Mouse (Mus musculus) cerebellum, adult 11-12 months (tissue): ENCODE data around the gene Kcnb1.

ENCODE experiments used
- DNase-seq: peaks from one replicate; pipeline ENCODE4 v3.0.0; 2022

The Kcnb1 gene

GRCm38 (mm10) chr2:167162516-167163021 is 27.4 kb downstream of the Kcnb1 start:
- DNase-seq = peak; percentile 10

DNA sequence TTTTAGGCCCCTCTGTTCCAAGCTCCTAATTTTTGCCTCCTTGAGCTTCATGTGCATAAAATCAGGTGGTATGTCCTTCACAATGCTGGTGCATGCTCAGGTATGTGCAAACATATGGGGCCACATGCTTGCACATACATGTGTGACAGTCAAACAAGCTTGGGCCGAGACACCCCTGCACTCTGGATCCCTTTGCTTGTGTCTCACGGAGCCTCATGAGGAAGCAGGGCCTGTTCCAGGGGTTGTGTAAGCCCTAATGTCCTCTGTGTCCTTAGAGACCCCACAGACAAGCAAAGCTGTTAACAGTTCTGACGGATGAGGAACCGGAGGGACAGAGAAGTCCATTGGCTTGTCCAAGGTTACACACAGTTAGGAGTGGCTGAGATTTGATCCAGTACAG is 30.2 kb downstream of the Kcnb1 start:
- DNase-seq = no peak

GRCm38 (mm10) chr2:167158780-167159179 is 31.2 kb downstream of the Kcnb1 start:
- no peak for DNase-seq

GRCm38 (mm10) chr2:167156118-167156715 is 33.7 kb downstream of the Kcnb1 start:
- DNase-seq = no peak

- DNase-seq = no peak
These were observed 34.4 kb downstream of the Kcnb1 start for GRCm38 (mm10) chr2:167155541-167155973.

GRCm38 (mm10) chr2:167150880-167151279 is 39.1 kb downstream of the Kcnb1 start:
- DNase-seq = no peak

DNA sequence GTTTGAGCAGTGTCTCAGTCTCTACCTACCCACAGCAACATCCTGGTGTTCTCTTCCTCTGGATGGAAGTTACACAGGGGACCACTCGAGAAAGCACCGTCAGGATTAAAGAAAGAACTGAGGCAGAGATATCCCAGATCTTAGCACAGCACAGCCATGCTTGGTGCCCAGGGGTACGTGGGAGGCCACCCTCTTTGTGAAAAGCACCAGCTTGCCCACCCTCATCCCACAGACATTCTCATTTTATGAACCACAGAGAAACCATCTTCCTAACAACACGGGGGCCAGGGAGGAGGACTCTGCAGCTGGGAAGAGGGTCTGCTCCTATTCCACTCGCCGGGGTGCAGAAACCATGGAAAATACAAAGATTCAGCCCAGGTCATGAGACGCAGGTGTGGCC is 39.8 kb downstream of the Kcnb1 start:
- DNase-seq = no peak

GRCm38 (mm10) chr2:167149035-167149434 is 40.9 kb downstream of the Kcnb1 start:
- no peak for DNase-seq

DNA sequence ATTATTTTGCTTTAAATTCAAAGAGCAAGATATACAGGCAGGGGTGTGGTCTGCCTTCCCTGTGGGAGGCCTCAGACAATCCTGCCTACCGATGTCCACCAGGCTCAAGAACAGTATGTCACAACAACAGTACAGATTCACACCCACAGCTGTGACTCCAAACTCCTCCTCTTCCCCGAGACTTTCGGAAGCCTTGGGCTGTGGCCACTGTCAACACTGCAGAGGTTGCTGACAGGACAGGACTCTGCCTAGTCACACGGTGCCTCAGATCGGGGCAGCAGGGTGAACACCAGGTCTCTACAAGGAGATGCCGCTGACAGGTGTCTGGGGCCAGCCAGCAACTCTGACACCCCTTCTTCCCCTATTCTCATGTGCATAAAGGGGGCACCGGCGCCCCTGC is 42.2 kb downstream of the Kcnb1 start:
- no peak for DNase-seq

- DNase-seq = no peak
These were observed 44.1 kb downstream of the Kcnb1 start for GRCm38 (mm10) chr2:167145904-167146303.

DNA sequence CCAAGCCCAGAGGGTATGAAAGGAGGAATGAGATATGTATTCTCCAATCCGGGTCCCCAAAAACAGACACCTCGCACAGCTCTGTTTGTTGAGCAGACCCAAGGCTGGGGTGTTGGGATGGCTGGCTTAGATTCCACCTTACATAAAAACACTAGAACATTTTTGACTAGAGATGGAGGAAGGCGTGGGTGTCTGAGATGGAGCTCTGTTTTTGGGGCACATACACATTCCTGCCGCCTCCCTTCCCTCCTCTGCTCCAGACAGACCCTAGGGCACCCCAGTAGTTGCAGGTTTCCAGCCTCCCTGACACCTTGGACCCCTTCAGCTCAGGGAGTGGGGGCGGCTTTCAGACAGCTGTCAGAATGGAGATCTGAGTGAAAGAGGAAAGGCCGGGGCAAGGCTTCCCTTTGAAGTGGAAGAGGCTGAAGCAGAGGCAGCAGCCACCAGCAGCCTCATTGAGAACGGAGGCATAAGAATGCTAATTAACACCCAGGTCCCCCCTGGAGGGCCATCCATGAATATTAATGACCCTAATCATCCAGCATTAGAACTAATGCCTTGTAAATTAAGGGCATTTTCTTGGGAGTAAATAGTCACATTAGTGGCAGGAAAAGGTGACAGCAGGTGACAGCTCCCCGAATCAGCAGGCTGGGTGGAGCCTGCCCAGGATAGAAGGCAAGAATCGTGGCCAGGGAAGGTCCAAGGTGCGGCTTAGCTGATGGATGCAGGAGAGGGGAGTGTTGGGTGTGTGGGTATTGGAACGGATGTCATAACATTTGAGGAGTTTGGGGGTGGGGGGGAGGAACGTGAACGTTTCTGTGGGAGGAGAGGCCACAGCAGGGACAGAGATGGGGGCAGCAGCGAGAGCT is 45.3 kb downstream of the Kcnb1 start:
- no peak for DNase-seq

GRCm38 (mm10) chr2:167143914-167144313 is 46.0 kb downstream of the Kcnb1 start:
- no peak for DNase-seq

DNA sequence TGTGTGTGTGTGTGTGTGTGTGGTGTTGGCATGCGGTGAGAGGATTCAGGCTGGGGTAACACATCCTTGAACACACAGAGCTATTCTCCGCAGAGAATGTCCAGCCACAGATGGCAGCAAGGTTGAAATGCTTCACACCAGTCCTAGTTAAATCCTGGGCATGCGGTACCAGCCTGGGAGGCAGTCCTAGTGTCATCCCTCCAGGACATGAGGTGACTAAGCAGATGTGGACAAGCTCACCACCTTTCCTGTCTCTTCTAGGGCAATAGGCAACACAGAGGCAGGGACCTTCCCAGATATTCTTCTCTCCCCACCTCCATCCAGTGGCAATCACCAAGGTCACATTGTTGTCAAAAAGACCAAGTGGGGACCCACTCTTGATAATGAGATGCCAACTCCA is 47.7 kb downstream of the Kcnb1 start:
- DNase-seq = no peak

GRCm38 (mm10) chr2:167141810-167142209 is 48.1 kb downstream of the Kcnb1 start:
- DNase-seq = no peak

GRCm38 (mm10) chr2:167139801-167140269 is 50.1 kb downstream of the Kcnb1 start:
- no peak for DNase-seq

DNA sequence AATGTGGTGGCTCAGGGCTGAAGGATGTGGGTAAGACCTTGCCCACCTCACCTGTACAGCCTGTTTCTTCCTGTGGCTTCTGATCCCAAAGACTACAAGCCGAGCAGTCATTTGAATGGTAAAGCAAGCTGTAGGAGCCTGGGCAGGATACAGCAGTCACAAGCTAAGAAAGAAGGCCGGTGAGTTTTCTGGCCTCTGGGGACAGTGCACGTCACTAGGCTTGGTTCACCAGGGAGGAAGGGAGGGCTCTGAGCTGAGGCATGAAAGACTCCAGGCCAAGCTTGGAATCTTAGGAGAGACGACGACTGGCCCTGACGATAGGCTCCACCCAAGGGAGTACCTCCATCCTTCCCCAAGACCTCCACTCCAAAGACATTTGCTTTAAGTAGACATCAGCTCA is 51.3 kb downstream of the Kcnb1 start:
- DNase-seq = no peak

DNA sequence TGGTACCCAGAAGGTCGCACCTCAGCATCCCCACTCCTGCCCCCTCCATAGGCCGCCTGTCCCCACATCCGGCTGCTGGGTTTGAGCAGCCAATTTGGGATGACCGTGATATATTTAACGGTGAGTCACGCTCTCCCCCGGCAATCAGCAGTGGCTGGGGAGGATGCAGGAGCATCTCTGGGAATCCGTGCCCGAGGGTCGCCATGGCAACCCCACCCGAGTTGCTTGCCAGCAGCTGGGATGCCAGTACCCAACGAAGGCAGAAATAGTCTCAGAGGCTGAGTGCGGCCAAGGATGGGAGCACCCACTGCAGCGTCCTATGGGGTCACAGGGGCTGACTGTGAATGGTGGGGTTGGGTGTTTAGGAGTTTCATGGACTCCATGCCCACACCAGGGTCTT is 53.0 kb downstream of the Kcnb1 start:
- DNase-seq = no peak

- DNase-seq = no peak
These were observed 57.9 kb downstream of the Kcnb1 start for GRCm38 (mm10) chr2:167132041-167132440.

GRCm38 (mm10) chr2:167130050-167130770 is 59.7 kb downstream of the Kcnb1 start:
- no peak for DNase-seq

DNA sequence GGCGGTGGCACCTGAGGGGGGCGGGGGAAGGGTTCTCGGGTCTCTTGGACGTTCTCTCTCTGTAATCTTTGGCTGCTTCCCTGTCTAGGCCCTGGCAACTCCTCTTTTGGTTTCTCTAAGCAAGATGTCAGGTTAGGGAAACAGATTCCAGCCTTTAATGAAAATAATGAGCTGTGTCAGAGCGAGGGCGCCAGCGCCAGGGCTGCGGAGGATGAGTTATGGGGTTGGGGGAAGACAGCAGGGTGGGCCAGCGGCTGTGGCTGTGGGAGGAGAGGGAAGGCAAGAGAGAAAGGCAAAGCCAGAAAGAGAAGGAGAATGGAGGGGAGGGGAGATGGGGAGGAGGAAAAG is 60.4 kb downstream of the Kcnb1 start:
- no peak for DNase-seq

GRCm38 (mm10) chr2:167128699-167129607 is 61.0 kb downstream of the Kcnb1 start:
- DNase-seq = no peak

DNA sequence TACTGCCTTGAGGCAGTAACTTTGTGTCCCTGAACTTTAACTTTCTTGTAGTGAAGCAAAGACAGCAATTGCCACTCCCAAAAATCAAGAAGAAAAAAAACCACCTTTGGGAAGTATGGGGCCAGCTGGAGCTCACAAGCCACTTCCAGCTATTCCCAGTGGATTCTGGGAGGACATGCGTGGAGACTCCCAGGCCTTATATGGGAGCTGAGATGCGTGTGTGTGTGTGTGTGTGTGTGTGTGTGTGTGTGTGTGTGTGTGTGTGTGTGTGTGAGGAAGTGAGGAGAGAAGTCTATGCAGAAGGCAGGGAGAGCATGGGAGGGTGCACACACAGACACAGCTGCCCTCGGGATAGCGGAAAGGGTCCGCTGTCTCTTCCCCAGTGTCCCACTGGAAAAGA is 62.6 kb downstream of the Kcnb1 start:
- DNase-seq = no peak
